Mouse (Mus musculus): ENCODE data around the gene Rhoj. TPM values are rescaled to one million over a fixed set of nuclear protein-coding genes. Genes with fewer than 3 reads are reported as not detected.

Rhoj gene
- polyA plus RNA-seq (2014; fragmentation: Illumina TruSeq; extraction: RNeasy Lipid Tissue Mini Kit (QIAGEN cat#74804); ENCODE audit: low read depth, low replicate concordance): 2.7 TPM

GRCm38 (mm10) chr12:75307961-75308951 is at the start of gene Rhoj:
Rhoj (plus strand) TSS chr12:75308322.

GRCm38 (mm10) chr12:75416681-75417080 is 108.6 kb downstream of the Rhoj start, which contains the start of gene Gphb5:
Gphb5 (minus strand) TSS chr12:75416781.

Other genes with a start within 250 kb of the Rhoj start
- gene Kcnh5, start 131.0 kb upstream of the Rhoj start, polyA plus RNA-seq (2014; fragmentation: Illumina TruSeq; extraction: RNeasy Lipid Tissue Mini Kit (QIAGEN cat#74804); ENCODE audit: low read depth, low replicate concordance): 0.04 TPM
- gene Gphb5, start 108.5 kb downstream of the Rhoj start, polyA plus RNA-seq (2014; fragmentation: Illumina TruSeq; extraction: RNeasy Lipid Tissue Mini Kit (QIAGEN cat#74804); ENCODE audit: low read depth, low replicate concordance): not detected

All from testis, adult 10 weeks (tissue).